Mouse (Mus musculus) ES-Bruce4 (cell line): ENCODE measurements around the gene Krt10. TPM values are rescaled to one million over a fixed set of nuclear protein-coding genes. Genes with fewer than 3 reads are reported as not detected.

Source experiments
- H3K27ac ChIP-seq: 2 replicates; pipeline ENCODE4 v1.5.1; 2012; ENCODE audit warnings: low read length, inconsistent platforms; ENCODE audit not compliant: insufficient read depth
- H3K27me3 ChIP-seq: 2 replicates; pipeline ENCODE4 v1.6.1; 2012; ENCODE audit warnings: mild to moderate bottlenecking, low read length, inconsistent platforms; ENCODE audit not compliant: control insufficient read depth, poor library complexity, insufficient read depth, severe bottlenecking
- H3K36me3 ChIP-seq: 2 replicates; pipeline ENCODE4 v1.6.1; 2012; ENCODE audit warnings: inconsistent platforms, mild to moderate bottlenecking, low read length, moderate library complexity; ENCODE audit not compliant: control insufficient read depth, poor library complexity, insufficient read depth, severe bottlenecking
- H3K4me1 ChIP-seq: one replicate; pipeline ENCODE4 v1.8.1; 2011; ENCODE audit warnings: low read length; ENCODE audit not compliant: control insufficient read depth, insufficient read depth
- H3K4me3 ChIP-seq: 2 replicates; pipeline ENCODE4 v1.5.1; 2011; ENCODE audit warnings: low read depth, mild to moderate bottlenecking, low read length
- H3K9ac ChIP-seq: 2 replicates; pipeline ENCODE4 v1.6.1; 2012; ENCODE audit warnings: low read depth, mild to moderate bottlenecking, inconsistent platforms; ENCODE audit not compliant: poor library complexity, severe bottlenecking
- H3K9me3 ChIP-seq: replicated peaks from 2 replicates; pipeline ENCODE4 v1.6.1; 2012; ENCODE audit warnings: mild to moderate bottlenecking, low read length, inconsistent platforms; ENCODE audit not compliant: control insufficient read depth, poor library complexity, insufficient read depth, severe bottlenecking
- CTCF ChIP-seq: IDR thresholded peaks from one replicate; pipeline ENCODE4 v1.8.1; 2011; ENCODE audit warnings: low read depth, low read length
- EP300 ChIP-seq: IDR thresholded peaks from 2 replicates; pipeline ENCODE4 v1.6.1; 2011; ENCODE audit warnings: low read depth, low read length; ENCODE audit not compliant: insufficient read depth
- POLR2A ChIP-seq: IDR thresholded peaks from one replicate; pipeline ENCODE4 v1.8.1; 2011; ENCODE audit warnings: low read length; ENCODE audit not compliant: insufficient read depth
- polyA plus RNA-seq: library from polyadenylated mRNA; stranded (reverse); fragments of >200 nt; gene quantifications from 2 replicates; pipeline ENCODE4 v1.2.4, GENCODE M21; 2011; ENCODE audit warnings: low read depth; ENCODE audit not compliant: missing spikeins, insufficient read depth, insufficient read length

The Krt10 gene
- polyA plus RNA-seq, 1 experiment, result 4.1 TPM

GRCm38 (mm10) chr11:99390866-99391265, 1.7 kb upstream of the Krt10 start:
- Histone ChIP-seq H3K9ac (no peak overlapping the region), H3K4me1 (no peaks in the 10 kb centered on the region), H3K9me3 (no peaks in the 10 kb centered on the region), H3K27ac (no peak overlapping the region), H3K4me3 (no peak overlapping the region), H3K27me3 (no peaks in the 10 kb centered on the region), H3K36me3 (no peaks in the 10 kb centered on the region)
- TF ChIP-seq POLR2A, result no peak
- no peak for TF ChIP-seq EP300
- no peak for TF ChIP-seq CTCF

DNA sequence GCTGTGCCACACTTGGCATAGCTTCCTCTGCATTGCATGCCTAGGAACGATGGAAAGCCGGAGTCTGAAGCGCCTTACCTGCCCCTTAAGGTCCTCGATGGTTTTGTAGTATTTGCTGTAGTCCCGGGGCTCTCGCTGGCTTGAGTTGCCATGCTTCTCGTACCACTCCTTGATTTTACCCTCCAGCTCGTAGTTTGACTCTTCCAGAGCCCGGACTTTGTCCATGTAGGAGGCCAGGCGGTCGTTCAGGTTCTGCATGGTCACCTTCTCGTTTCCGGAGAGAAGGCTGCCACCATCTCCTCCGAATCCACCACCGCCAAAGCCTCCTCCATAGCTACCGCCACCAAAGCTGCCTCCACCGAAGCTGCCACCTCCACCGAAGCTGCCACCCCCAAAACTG, 503 bp downstream of the Krt10 start:
- Histone ChIP-seq H3K9ac (no peak overlapping the region), H3K9me3 (no peaks in the 10 kb centered on the region), H3K27me3 (no peaks in the 10 kb centered on the region), H3K27ac (no peak overlapping the region), H3K4me3 (no peak overlapping the region), H3K36me3 (no peaks in the 10 kb centered on the region), H3K4me1 (no peaks in the 10 kb centered on the region)
- TF ChIP-seq POLR2A (no peak), EP300 (no peak), CTCF (no peak)

DNA sequence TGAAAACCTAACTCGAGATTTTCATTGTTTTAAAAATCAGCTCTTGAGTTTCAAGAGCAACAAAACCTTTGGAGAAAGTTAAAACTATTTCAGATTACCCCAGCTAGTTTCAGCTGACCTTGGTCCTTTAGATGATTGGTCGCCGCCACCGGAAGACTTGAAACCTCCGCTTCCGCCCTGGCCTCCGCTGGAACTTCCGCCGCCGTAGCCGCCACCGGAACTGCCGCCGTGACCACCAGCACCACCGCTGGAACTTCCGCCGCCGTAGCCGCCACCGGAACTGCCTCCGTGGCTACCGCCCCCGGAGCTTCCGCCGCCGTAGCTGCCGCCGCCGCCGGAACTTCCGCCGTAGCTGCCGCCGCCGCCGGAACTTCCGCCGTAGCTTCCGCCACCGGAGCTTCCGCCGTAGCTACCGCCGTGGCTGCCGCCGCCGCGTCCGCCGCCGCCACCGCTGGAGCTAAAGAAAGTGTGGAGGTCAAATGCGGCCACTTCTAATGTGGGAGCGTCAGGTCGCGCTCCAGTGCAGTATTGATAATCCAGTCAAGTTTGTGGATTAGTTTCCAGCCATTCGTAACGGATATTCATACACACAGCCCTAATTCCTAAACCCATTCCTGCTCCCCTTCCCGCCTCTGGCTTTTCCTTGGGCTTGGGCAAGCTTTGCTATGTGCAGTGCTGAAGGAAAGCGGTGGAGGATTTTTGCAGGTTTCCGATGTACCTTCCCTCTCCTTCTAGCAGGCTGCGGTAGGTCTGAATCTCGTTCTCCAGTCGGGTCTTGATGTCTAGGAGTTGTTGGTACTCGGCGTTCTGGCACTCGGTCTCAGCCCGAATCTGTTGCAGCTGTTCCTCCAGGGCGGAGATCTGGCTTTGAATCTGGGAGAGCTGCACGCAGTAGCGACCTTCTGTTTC, 3.1 kb downstream of the Krt10 start:
- no peaks in the 10 kb centered on the region for H3K9me3 ChIP-seq
- H3K4me1 ChIP-seq, result no peaks in the 10 kb centered on the region
- peak overlapping the region; percentile 98 for H3K4me3 ChIP-seq
- no peak for TF ChIP-seq EP300
- TF ChIP-seq CTCF, result no peak
- TF ChIP-seq POLR2A, result no peak
- H3K36me3 ChIP-seq, result no peaks in the 10 kb centered on the region
- peak overlapping the region; percentile 95 for H3K9ac ChIP-seq
- peak overlapping the region; percentile 99 for H3K27ac ChIP-seq
- H3K27me3 ChIP-seq, result no peaks in the 10 kb centered on the region

- no peak overlapping the region for H3K4me3 ChIP-seq
- H3K9me3 ChIP-seq, result no peaks in the 10 kb centered on the region
- H3K27me3 ChIP-seq, result no peaks in the 10 kb centered on the region
- peak; percentile 81 for TF ChIP-seq CTCF
- TF ChIP-seq EP300, result no peak
- TF ChIP-seq POLR2A, result no peak
- no peak overlapping the region for H3K9ac ChIP-seq
- no peaks in the 10 kb centered on the region for H3K4me1 ChIP-seq
- no peak overlapping the region for H3K27ac ChIP-seq
- H3K36me3 ChIP-seq, result no peaks in the 10 kb centered on the region
Measured at GRCm38 (mm10) chr11:99379568-99379967, 9.6 kb downstream of the Krt10 start.

DNA sequence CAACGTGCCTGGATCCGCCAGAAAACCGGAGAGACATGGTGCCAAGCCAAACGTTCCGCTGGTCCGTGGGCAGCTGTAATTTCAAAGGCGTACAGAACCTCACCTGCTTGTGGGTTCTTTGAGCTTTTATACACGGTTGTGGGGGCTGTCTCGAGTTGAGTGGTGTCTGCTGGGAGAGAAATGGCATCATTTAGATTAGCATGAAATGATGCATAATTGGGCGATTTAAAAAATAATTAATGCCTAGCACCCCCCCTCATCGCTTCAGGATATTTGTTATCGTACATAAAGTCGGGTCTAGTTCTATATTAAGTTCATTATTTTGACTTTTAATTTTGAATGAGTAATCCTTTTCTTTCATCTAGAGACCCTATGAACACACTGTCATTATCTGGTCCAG, 14.4 kb downstream of the Krt10 start, which contains the start of gene Krt28:
TSS of gene Krt28 (minus strand) at position 101 of the 400 bp plus-strand sequence.
- TF ChIP-seq POLR2A (no peak), EP300 (no peak), CTCF (no peak)
- H3K4me3 ChIP-seq, result no peak within 1 kb of the TSS
- no peaks in the 10 kb centered on the region for H3K4me1 ChIP-seq
- no peak within 1 kb of the TSS for H3K9ac ChIP-seq
- no peaks in the 10 kb centered on the region for H3K27me3 ChIP-seq
- no peaks in the 10 kb centered on the region for H3K9me3 ChIP-seq
- no peak within 1 kb of the TSS for H3K27ac ChIP-seq
- H3K36me3 ChIP-seq, result no peaks in the 10 kb centered on the region

DNA sequence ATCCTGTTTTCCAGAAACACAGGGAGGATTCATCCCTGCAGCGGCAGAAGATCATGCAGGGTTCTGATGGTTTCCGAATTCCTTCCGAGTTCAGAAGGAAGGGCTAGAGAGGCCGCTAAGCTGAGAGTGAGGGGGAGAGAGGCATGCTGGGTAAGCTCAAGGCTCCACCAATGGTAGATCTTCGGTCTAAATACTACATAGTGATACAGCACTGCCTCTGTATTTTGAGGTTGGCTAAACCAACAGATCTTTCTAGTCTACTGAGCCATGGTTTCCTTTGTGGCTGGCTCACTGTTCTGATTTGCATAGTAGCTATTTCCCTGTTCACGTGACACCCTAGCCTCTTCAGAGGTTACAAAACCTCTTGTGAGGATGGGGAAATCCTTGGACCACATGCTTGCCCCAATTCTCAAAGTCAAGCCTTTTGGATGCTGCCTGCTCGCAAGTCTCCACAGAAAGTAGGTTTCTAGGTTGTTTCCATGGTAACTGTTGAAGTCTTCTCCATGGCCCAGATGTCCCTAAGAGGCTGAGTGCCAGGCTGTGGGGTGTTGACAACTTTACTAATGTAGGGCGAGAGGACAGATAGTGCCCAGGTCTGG, 19.2 kb downstream of the Krt10 start:
- H3K27me3 ChIP-seq, result no peaks in the 10 kb centered on the region
- no peak overlapping the region for H3K9ac ChIP-seq
- H3K36me3 ChIP-seq, result no peaks in the 10 kb centered on the region
- H3K9me3 ChIP-seq, result no peaks in the 10 kb centered on the region
- TF ChIP-seq POLR2A (no peak), EP300 (no peak), CTCF (no peak)
- no peaks in the 10 kb centered on the region for H3K4me1 ChIP-seq
- H3K27ac ChIP-seq, result no peak overlapping the region
- no peak overlapping the region for H3K4me3 ChIP-seq
